Comparison of ENCODE assay signal across 23 mouse cellular contexts in the genomic region with DNA sequence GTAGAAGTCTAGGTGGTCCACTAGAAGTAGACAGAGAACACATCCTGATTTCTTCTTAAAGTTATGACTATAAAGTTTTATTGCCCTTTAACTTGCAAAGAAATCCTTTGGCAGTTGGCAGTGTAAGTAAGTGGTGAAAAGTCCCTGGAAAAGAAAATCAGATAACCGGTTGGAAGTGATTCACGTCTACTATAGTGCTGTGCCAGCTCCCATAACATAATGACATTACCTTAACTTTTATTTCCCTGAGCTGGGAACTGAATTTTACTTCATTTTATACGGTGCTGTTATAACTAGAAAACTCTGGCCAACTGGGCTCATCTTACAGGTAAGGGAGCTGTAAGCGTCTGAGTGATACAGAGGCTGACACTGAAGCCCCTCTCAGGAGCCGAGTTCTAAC.
DNase-seq lines count a peak whose midpoint lies in the region; ATAC-seq lines count a peak whose summit lies in the region.
"Had no signal": no experiment of that assay in that cellular context is flagged by ENCODE, and none has a peak within 500 bp of the region (broad histone marks: within the 10 kb centered on the region; RNA-seq: fewer than 3 reads in every experiment).

No protein-coding gene starts in this region.

- no peak overlapping the region for H3K4me3 ChIP-seq in limb, embryonic 11.5 days (ENCODE audit: low read depth, low read length)
- no peak overlapping the region for H3K4me3 ChIP-seq in limb, embryonic 10.5 days
- H3K4me3 ChIP-seq in limb, embryonic 13.5 days: no peak overlapping the region
- no peak overlapping the region for H3K4me3 ChIP-seq in limb, embryonic 15.5 days

- H3K9ac ChIP-seq in limb, embryonic 11.5 days (ENCODE audit: low read length): no peak overlapping the region
- no peak overlapping the region for H3K9ac ChIP-seq in limb, embryonic 13.5 days
- no peak overlapping the region for H3K9ac ChIP-seq in limb, embryonic 15.5 days

- peak; percentile 3 for DNase-seq in limb, embryonic 11.5 days (ENCODE audit: low spot score)
- no peak for DNase-seq in limb, embryonic 10.5 days (ENCODE audit: low spot score)
- peak; percentile 15 for DNase-seq in NIH3T3 (ENCODE audit: low read depth)
- no peak for DNase-seq in layer of hippocampus, adult 9-10 months (ENCODE audit: low spot score)
- DNase-seq in left cerebral cortex, postnatal 25 days (ENCODE audit: low spot score in 2 of 2): no peak
- no peak for DNase-seq in heart, postnatal 4 days
- DNase-seq: adrenal gland, adult 2 months; adrenal gland, adult 8-10 months; adrenal gland, postnatal 10 days; adrenal gland, postnatal 14 days; adrenal gland, postnatal 25 days; adrenal gland, postnatal 36 days; B cell, adult 2 months; cerebellum, adult 11 months; cerebellum, adult 11-12 months; cerebellum, adult 18-20 months had no signal

- H3K4me1 ChIP-seq in limb, embryonic 11.5 days (ENCODE audit: control insufficient read depth, insufficient read depth, low read length): peaks cover 4% of the 10 kb centered on the region; the same call in 1 of the 2 replicates
- peaks cover 11% of the 10 kb centered on the region for H3K4me1 ChIP-seq in limb, embryonic 10.5 days
- no peaks in the 10 kb centered on the region for H3K4me1 ChIP-seq in limb, embryonic 13.5 days
- 0 out of 2 replicates have a peak, but pooled peaks cover 2% of the 10 kb centered on the region for H3K4me1 ChIP-seq in limb, embryonic 15.5 days

- H3K36me3 ChIP-seq in limb, embryonic 11.5 days (ENCODE audit: control insufficient read depth, insufficient read depth, low read length): no peaks in the 10 kb centered on the region
- H3K36me3 ChIP-seq in limb, embryonic 10.5 days: peaks cover 10% of the 10 kb centered on the region
- H3K36me3 ChIP-seq in limb, embryonic 13.5 days: no peaks in the 10 kb centered on the region; the same call in 1 of the 2 replicates
- 0 out of 2 replicates have a peak, but pooled peaks cover 3% of the 10 kb centered on the region for H3K36me3 ChIP-seq in limb, embryonic 15.5 days

- no peak for ATAC-seq in limb, embryonic 11.5 days (ENCODE audit: insufficient number of reproducible peaks, low FRiP score, low TSS enrichment, low read depth)
- peak; percentile 57; the same call in 1 of the 2 replicates for ATAC-seq in limb, embryonic 13.5 days (ENCODE audit: low FRiP score, low read depth)
- ATAC-seq in limb, embryonic 15.5 days (ENCODE audit: insufficient number of reproducible peaks, low FRiP score, low TSS enrichment, low read depth): peak; percentile 52; the same call in 1 of the 2 replicates
- ATAC-seq: activated CD4-positive, CD25-positive, alpha-beta regulatory T cell, adult 4 months; CD4-positive, CD25-positive, alpha-beta regulatory T cell, adult 4 months; Patski had no signal

- no peaks in the 10 kb centered on the region for H3K9me3 ChIP-seq in limb, embryonic 11.5 days (ENCODE audit: control insufficient read depth, low read length)
- no peaks in the 10 kb centered on the region for H3K9me3 ChIP-seq in limb, embryonic 10.5 days (replicated peaks)
- no peaks in the 10 kb centered on the region for H3K9me3 ChIP-seq in limb, embryonic 13.5 days
- H3K9me3 ChIP-seq in limb, embryonic 15.5 days: no peaks in the 10 kb centered on the region
- H3K9me3 ChIP-seq: G1E had no signal

- H3K27ac ChIP-seq in limb, embryonic 11.5 days (replicated peaks; ENCODE audit: low read depth, low read length): no peak overlapping the region
- H3K27ac ChIP-seq in limb, embryonic 10.5 days: no peak overlapping the region
- H3K27ac ChIP-seq in limb, embryonic 13.5 days: no peak overlapping the region
- no peak overlapping the region for H3K27ac ChIP-seq in limb, embryonic 15.5 days

- intact Hi-C loops in left cerebral cortex, postnatal 25 days (cut with DNase I): no loop called here

- WGBS in limb, embryonic 11.5 days: 78% methylated on average over 5 of the region's 5 CpGs
- WGBS in limb, embryonic 10.5 days: 90% methylated on average over 5 of the region's 5 CpGs
- 55% methylated on average over 5 of the region's 5 CpGs for WGBS in limb, embryonic 13.5 days
- 47% methylated on average over 5 of the region's 5 CpGs for WGBS in limb, embryonic 15.5 days

- no peak overlapping the region for H3K4me2 ChIP-seq in limb, embryonic 11.5 days (ENCODE audit: low read depth, severe bottlenecking)
- H3K4me2 ChIP-seq in limb, embryonic 13.5 days (replicated peaks): no peak overlapping the region
- no peak overlapping the region for H3K4me2 ChIP-seq in limb, embryonic 15.5 days

- no peaks in the 10 kb centered on the region for H3K27me3 ChIP-seq in limb, embryonic 11.5 days (ENCODE audit: control insufficient read depth, insufficient read depth, low read length)
- H3K27me3 ChIP-seq in limb, embryonic 10.5 days (ENCODE audit: low read depth, poor library complexity, severe bottlenecking): no peaks in the 10 kb centered on the region
- no peaks in the 10 kb centered on the region for H3K27me3 ChIP-seq in limb, embryonic 13.5 days
- H3K27me3 ChIP-seq in limb, embryonic 15.5 days: no peaks in the 10 kb centered on the region
- H3K27me3 ChIP-seq: CH12.LX, Patski had no signal

Comparison
In these comparisons a context has a peak if more than half of its experiments do, and no peak if none do; other contexts are left out.
1. DNase-seq: peak in limb, embryonic 11.5 days (single experiment) and NIH3T3 (single experiment); none in limb, embryonic 10.5 days (single experiment), layer of hippocampus, adult 9-10 months (single experiment), left cerebral cortex, postnatal 25 days (0 of 2) and heart, postnatal 4 days (single experiment).